Mouse (Mus musculus): ENCODE measurements around the gene Upk3a. TPM values are rescaled to one million over a fixed set of nuclear protein-coding genes. Genes with fewer than 3 reads are reported as not detected.

The Upk3a gene
- polyA plus RNA-seq, 1 experiment from 2014 or later = 0.33 TPM

GRCm38 (mm10) chr15:85054098-85054497, 37.2 kb downstream of the Upk3a start:
- 98% methylated on average over 3 of the region's 3 CpGs for WGBS
- DNase-seq (no peak), ATAC-seq (ENCODE audit: low FRiP score, low TSS enrichment) (no peak)
- H3K36me3 ChIP-seq (ENCODE audit: control insufficient read depth, insufficient read depth, low read length) = peaks cover 50% of the 10 kb centered on the region
- H3K4me3 ChIP-seq (replicated peaks; ENCODE audit: low read depth, low read length) = no peak overlapping the region
- H3K4me2 ChIP-seq (ENCODE audit: low read length) = no peak overlapping the region
- no peaks in the 10 kb centered on the region for H3K9me3 ChIP-seq (ENCODE audit: control insufficient read depth, low read length)
- no peaks in the 10 kb centered on the region for H3K4me1 ChIP-seq (ENCODE audit: control insufficient read depth, insufficient read depth, low read length)
- no peak overlapping the region for H3K9ac ChIP-seq (replicated peaks; ENCODE audit: low read length)
- H3K27me3 ChIP-seq (ENCODE audit: control insufficient read depth, insufficient read depth, low read length) = no peaks in the 10 kb centered on the region
- no peak overlapping the region for H3K27ac ChIP-seq (replicated peaks; ENCODE audit: low read depth, low read length)

DNA sequence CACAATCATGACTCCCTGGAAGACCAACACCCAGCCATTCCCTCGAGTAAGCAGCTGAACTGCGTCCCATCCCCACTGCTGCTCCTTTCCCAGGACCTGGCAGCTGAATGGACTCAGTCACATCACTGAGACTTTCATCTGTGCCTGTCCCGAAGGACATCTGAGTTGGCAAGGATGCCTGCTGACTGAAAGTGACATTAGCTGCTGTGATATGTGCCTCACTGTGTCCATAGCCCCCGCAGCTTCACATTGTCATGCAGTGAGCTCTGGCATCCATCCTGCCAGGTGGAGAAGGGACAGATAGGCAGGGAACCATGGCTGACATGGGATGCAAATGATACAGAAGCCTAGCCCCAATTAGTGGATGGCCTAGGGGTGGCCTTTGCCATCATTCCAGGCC, 38.2 kb downstream of the Upk3a start:
- Histone ChIP-seq H3K9ac (replicated peaks; ENCODE audit: low read length) (no peak overlapping the region), H3K4me2 (ENCODE audit: low read length) (no peak overlapping the region), H3K4me1 (ENCODE audit: control insufficient read depth, insufficient read depth, low read length) (no peaks in the 10 kb centered on the region), H3K9me3 (ENCODE audit: control insufficient read depth, low read length) (no peaks in the 10 kb centered on the region), H3K27me3 (ENCODE audit: control insufficient read depth, insufficient read depth, low read length) (no peaks in the 10 kb centered on the region), H3K36me3 (ENCODE audit: control insufficient read depth, insufficient read depth, low read length) (peaks cover 40% of the 10 kb centered on the region), H3K4me3 (replicated peaks; ENCODE audit: low read depth, low read length) (no peak overlapping the region), H3K27ac (replicated peaks; ENCODE audit: low read depth, low read length) (no peak overlapping the region)
- ATAC-seq (ENCODE audit: low FRiP score, low TSS enrichment) (no peak), DNase-seq (no peak)
- 88% methylated on average over 4 of the region's 4 CpGs for WGBS

GRCm38 (mm10) chr15:85063421-85063820, 46.5 kb downstream of the Upk3a start:
- no peak for ATAC-seq (ENCODE audit: low FRiP score, low TSS enrichment)
- WGBS = 92% methylated on average over 2 of the region's 2 CpGs

GRCm38 (mm10) chr15:85070561-85070960, 53.6 kb downstream of the Upk3a start:
- Histone ChIP-seq H3K4me2 (ENCODE audit: low read length) (no peak overlapping the region), H3K27me3 (ENCODE audit: control insufficient read depth, insufficient read depth, low read length) (no peaks in the 10 kb centered on the region), H3K4me3 (replicated peaks; ENCODE audit: low read depth, low read length) (no peak overlapping the region), H3K36me3 (ENCODE audit: control insufficient read depth, insufficient read depth, low read length) (no peaks in the 10 kb centered on the region), H3K9ac (replicated peaks; ENCODE audit: low read length) (no peak overlapping the region), H3K27ac (replicated peaks; ENCODE audit: low read depth, low read length) (no peak overlapping the region), H3K9me3 (ENCODE audit: control insufficient read depth, low read length) (no peaks in the 10 kb centered on the region), H3K4me1 (ENCODE audit: control insufficient read depth, insufficient read depth, low read length) (no peaks in the 10 kb centered on the region)
- DNase-seq (peak; percentile 88), ATAC-seq (ENCODE audit: low FRiP score, low TSS enrichment) (no peak)
- WGBS = 36% methylated on average over 2 of the region's 2 CpGs

More at GRCm38 (mm10) chr15:85063421-85063820, 46.5 kb downstream of the Upk3a start:
- Histone ChIP-seq H3K4me2 (ENCODE audit: low read length) (no peak overlapping the region), H3K4me3 (replicated peaks; ENCODE audit: low read depth, low read length) (no peak overlapping the region), H3K9ac (replicated peaks; ENCODE audit: low read length) (no peak overlapping the region), H3K27me3 (ENCODE audit: control insufficient read depth, insufficient read depth, low read length) (no peaks in the 10 kb centered on the region), H3K4me1 (ENCODE audit: control insufficient read depth, insufficient read depth, low read length) (no peaks in the 10 kb centered on the region), H3K27ac (replicated peaks; ENCODE audit: low read depth, low read length) (no peak overlapping the region), H3K36me3 (ENCODE audit: control insufficient read depth, insufficient read depth, low read length) (peaks cover 19% of the 10 kb centered on the region), H3K9me3 (ENCODE audit: control insufficient read depth, low read length) (no peaks in the 10 kb centered on the region)
- DNase-seq = no peak

Other genes starting within 250 kb of the Upk3a start
- gene Phf21b, start 161.1 kb upstream of the Upk3a start, polyA plus RNA-seq (2014; fragmentation: Nextera tagmentation; extraction: Ambion mirVana) = 21.7 and 27.4 TPM in 2 replicates
- gene Gm29666, start 97.1 kb upstream of the Upk3a start, polyA plus RNA-seq (2014; fragmentation: Nextera tagmentation; extraction: Ambion mirVana) = 0.46 and 0.51 TPM in 2 replicates
- 19.4 and 28.7 TPM in 2 replicates for gene Nup50, start 93.7 kb upstream of the Upk3a start, polyA plus RNA-seq (2014; fragmentation: Nextera tagmentation; extraction: Ambion mirVana)
- 22.0 and 23.2 TPM in 2 replicates for gene 5031439G07Rik, start 28.6 kb upstream of the Upk3a start, polyA plus RNA-seq (2014; fragmentation: Nextera tagmentation; extraction: Ambion mirVana)
- 24.1 and 28.0 TPM in 2 replicates for gene Fam118a, start 11.8 kb downstream of the Upk3a start, polyA plus RNA-seq (2014; fragmentation: Nextera tagmentation; extraction: Ambion mirVana)
- gene Smc1b, start 114.8 kb downstream of the Upk3a start, polyA plus RNA-seq (2014; fragmentation: Nextera tagmentation; extraction: Ambion mirVana) = 0.12 and 0.55 TPM in 2 replicates
- 0.63 and 1.3 TPM in 2 replicates for gene Ribc2, start 114.9 kb downstream of the Upk3a start, polyA plus RNA-seq (2014; fragmentation: Nextera tagmentation; extraction: Ambion mirVana)
- 16.7 and 37.0 TPM in 2 replicates for gene Fbln1, start 188.8 kb downstream of the Upk3a start, polyA plus RNA-seq (2014; fragmentation: Nextera tagmentation; extraction: Ambion mirVana)